Mouse (Mus musculus): ENCODE data around the gene Abca15. TPM values are rescaled to one million over a fixed set of nuclear protein-coding genes. Genes with fewer than 3 reads are reported as not detected.
"Not testable (repeated sequence)": the region's sequence is repeated elsewhere in the genome, so short reads cannot be mapped to it uniquely, and the experiment has no call there.

Abca15 gene
- total RNA-seq (2014; rRNA removed) (not detected in 2 replicates), polyA plus RNA-seq (2015; fragmentation: Nextera tagmentation; extraction: Ambion mirVana) (not detected in 2 replicates)

- H3K4me1 ChIP-seq (ENCODE audit: insufficient read depth, low read length), result no peaks in the 10 kb centered on the region
- WGBS, result 76% methylated on average over 22 of the region's 22 CpGs
- H3K4me2 ChIP-seq (ENCODE audit: low read depth, low read length), result peak within 1 kb of the TSS; percentile 63
- H3K36me3 ChIP-seq (ENCODE audit: insufficient read depth, low read length), result no peaks in the 10 kb centered on the region
- DNase-seq (ENCODE audit: low spot score), result peak; percentile 27
- no peaks in the 10 kb centered on the region for H3K27me3 ChIP-seq (ENCODE audit: insufficient read depth, low read length)
- no peak within 1 kb of the TSS for H3K27ac ChIP-seq
- ATAC-seq, result peak; percentile 10; the same call in 1 of the 2 replicates
- no peaks in the 10 kb centered on the region for H3K9me3 ChIP-seq (ENCODE audit: low read length)
- H3K9ac ChIP-seq (replicated peaks; ENCODE audit: low read length), result no peak within 1 kb of the TSS
- H3K4me3 ChIP-seq (ENCODE audit: low read length), result peak within 1 kb of the TSS; percentile 27
- TF ChIP-seq CTCF (IDR thresholded peaks at IDR 0.05; ENCODE audit: low read depth), result no peak
Observed at GRCm38 (mm10) chr7:120328087-120328793, at the start of gene Abca15. Abca15 (plus strand) TSS chr7:120328670.

- WGBS, result 67% methylated on average over 3 of the region's 3 CpGs
- no peaks in the 10 kb centered on the region for H3K36me3 ChIP-seq (ENCODE audit: insufficient read depth, low read length)
- no peak for DNase-seq (ENCODE audit: low spot score)
Observed at GRCm38 (mm10) chr7:120285286-120285685, 43.2 kb upstream of the Abca15 start.

GRCm38 (mm10) chr7:120316086-120316485, 12.4 kb upstream of the Abca15 start:
- DNase-seq (ENCODE audit: low spot score), result no peak
- no peak for TF ChIP-seq CTCF (IDR thresholded peaks at IDR 0.05; ENCODE audit: low read depth)

More at GRCm38 (mm10) chr7:120285286-120285685, 43.2 kb upstream of the Abca15 start:
- Histone ChIP-seq H3K9ac (replicated peaks; ENCODE audit: low read length) (no peak overlapping the region), H3K4me1 (ENCODE audit: insufficient read depth, low read length) (no peaks in the 10 kb centered on the region), H3K4me2 (ENCODE audit: low read depth, low read length) (no peak overlapping the region), H3K27me3 (ENCODE audit: insufficient read depth, low read length) (no peaks in the 10 kb centered on the region), H3K9me3 (ENCODE audit: low read length) (no peaks in the 10 kb centered on the region), H3K4me3 (ENCODE audit: low read length) (no peak overlapping the region), H3K27ac (no peak overlapping the region)
- no peak for TF ChIP-seq CTCF (IDR thresholded peaks at IDR 0.05; ENCODE audit: low read depth)
- no peak for ATAC-seq

GRCm38 (mm10) chr7:120322963-120323362, 5.5 kb upstream of the Abca15 start:
- Histone ChIP-seq H3K4me1 (ENCODE audit: insufficient read depth, low read length) (no peaks in the 10 kb centered on the region), H3K27ac (no peak overlapping the region), H3K36me3 (ENCODE audit: insufficient read depth, low read length) (no peaks in the 10 kb centered on the region), H3K4me3 (ENCODE audit: low read length) (no peak overlapping the region), H3K4me2 (ENCODE audit: low read depth, low read length) (no peak overlapping the region), H3K27me3 (ENCODE audit: insufficient read depth, low read length) (no peaks in the 10 kb centered on the region), H3K9ac (replicated peaks; ENCODE audit: low read length) (no peak overlapping the region), H3K9me3 (ENCODE audit: low read length) (no peaks in the 10 kb centered on the region)
- no peak for ATAC-seq
- no peak for TF ChIP-seq CTCF (IDR thresholded peaks at IDR 0.05; ENCODE audit: low read depth)
- WGBS, result 53% methylated on average over 4 of the region's 4 CpGs
- DNase-seq (ENCODE audit: low spot score), result no peak

More at GRCm38 (mm10) chr7:120316086-120316485, 12.4 kb upstream of the Abca15 start:
- no peak overlapping the region for H3K9ac ChIP-seq (replicated peaks; ENCODE audit: low read length)
- H3K27ac ChIP-seq, result no peak overlapping the region
- no peak for ATAC-seq
- H3K4me2 ChIP-seq (ENCODE audit: low read depth, low read length), result no peak overlapping the region
- H3K36me3 ChIP-seq (ENCODE audit: insufficient read depth, low read length), result no peaks in the 10 kb centered on the region
- no peak overlapping the region for H3K4me3 ChIP-seq (ENCODE audit: low read length)
- no peaks in the 10 kb centered on the region for H3K4me1 ChIP-seq (ENCODE audit: insufficient read depth, low read length)
- no peaks in the 10 kb centered on the region for H3K9me3 ChIP-seq (ENCODE audit: low read length)
- no peaks in the 10 kb centered on the region for H3K27me3 ChIP-seq (ENCODE audit: insufficient read depth, low read length)
- whole genome bisulfite sequencing, result 69% methylated on average over 1 of the region's 1 CpGs

- not testable (repeated sequence) for H3K9me3 ChIP-seq (ENCODE audit: low read length); H3K36me3 ChIP-seq (ENCODE audit: insufficient read depth, low read length); H3K9ac ChIP-seq (replicated peaks; ENCODE audit: low read length); H3K4me1 ChIP-seq (ENCODE audit: insufficient read depth, low read length); ATAC-seq; H3K27ac ChIP-seq; H3K4me3 ChIP-seq (ENCODE audit: low read length); H3K4me2 ChIP-seq (ENCODE audit: low read depth, low read length); H3K27me3 ChIP-seq (ENCODE audit: insufficient read depth, low read length); DNase-seq (ENCODE audit: low spot score)
- WGBS, result 69% methylated on average over 2 of the region's 2 CpGs
Observed at GRCm38 (mm10) chr7:120325911-120326310, 2.6 kb upstream of the Abca15 start.

- H3K4me1 ChIP-seq (ENCODE audit: insufficient read depth, low read length), result no peaks in the 10 kb centered on the region
- TF ChIP-seq CTCF (IDR thresholded peaks at IDR 0.05; ENCODE audit: low read depth), result peak; percentile 67
- WGBS, result 15% methylated on average over 22 of the region's 22 CpGs
- no peaks in the 10 kb centered on the region for H3K36me3 ChIP-seq (ENCODE audit: insufficient read depth, low read length)
- no peaks in the 10 kb centered on the region for H3K27me3 ChIP-seq (ENCODE audit: insufficient read depth, low read length)
- peak; percentile 58 for ATAC-seq
- H3K4me3 ChIP-seq (ENCODE audit: low read length), result peak overlapping the region; percentile 27
- no peak overlapping the region for H3K27ac ChIP-seq
- no peak overlapping the region for H3K9ac ChIP-seq (replicated peaks; ENCODE audit: low read length)
- H3K4me2 ChIP-seq (ENCODE audit: low read depth, low read length), result peak overlapping the region; percentile 63
- DNase-seq (ENCODE audit: low spot score), result peak; percentile 78
- H3K9me3 ChIP-seq (ENCODE audit: low read length), result no peaks in the 10 kb centered on the region
Observed at GRCm38 (mm10) chr7:120327220-120328073, 1.0 kb upstream of the Abca15 start.

All from hindbrain, postnatal 0 days (tissue).